Mouse (Mus musculus) liver, embryonic 14.5 days (tissue): ENCODE results near the gene Rabgap1l.

Experiments
- CTCF ChIP-seq: IDR thresholded peaks from 2 replicates; pipeline ENCODE4 v1.5.1; 2016; ENCODE audit warnings: antibody characterized with exemption, low read depth, control low read depth
- EP300 ChIP-seq: IDR thresholded peaks from 2 replicates; pipeline ENCODE4 v1.6.1; 2016; ENCODE audit warnings: antibody characterized with exemption, low read depth

DNA sequence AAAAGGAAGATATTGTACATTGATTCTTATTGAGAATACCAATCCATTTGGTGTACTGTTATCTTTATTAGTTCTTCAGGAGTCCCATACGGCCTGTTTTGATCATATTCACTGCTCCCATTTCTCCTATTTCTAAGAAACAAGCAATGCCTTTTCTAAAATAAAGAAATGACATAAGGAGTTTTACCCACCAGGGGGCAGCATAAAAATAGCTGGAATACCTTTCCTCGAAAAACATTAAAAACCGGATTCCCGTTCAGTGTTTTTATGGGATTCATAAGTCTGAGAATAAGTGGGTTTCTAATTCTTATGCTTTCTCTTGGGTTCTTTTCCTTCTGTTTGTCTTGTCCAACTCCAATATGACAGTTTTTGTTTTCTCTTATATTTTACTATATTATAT, 562.0 kb downstream of the Rabgap1l start:
- peak; percentile 33; the same call in 1 of the 2 replicates for TF ChIP-seq CTCF
- no peak for TF ChIP-seq EP300
